Mouse (Mus musculus) testis, postnatal 14 days (tissue): ENCODE results near the gene Creg2.
A peak's percentile ranks its signal among the peaks of the same experiment; 100 is the strongest.
"Not testable (repeated sequence)": the region's sequence is repeated elsewhere in the genome, so short reads cannot be mapped to it uniquely, and the experiment has no call there.

Experiments
- DNase-seq: peaks from one replicate; pipeline ENCODE4 v3.0.0; 2021; ENCODE audit warnings: low spot score

Gene Creg2

DNA sequence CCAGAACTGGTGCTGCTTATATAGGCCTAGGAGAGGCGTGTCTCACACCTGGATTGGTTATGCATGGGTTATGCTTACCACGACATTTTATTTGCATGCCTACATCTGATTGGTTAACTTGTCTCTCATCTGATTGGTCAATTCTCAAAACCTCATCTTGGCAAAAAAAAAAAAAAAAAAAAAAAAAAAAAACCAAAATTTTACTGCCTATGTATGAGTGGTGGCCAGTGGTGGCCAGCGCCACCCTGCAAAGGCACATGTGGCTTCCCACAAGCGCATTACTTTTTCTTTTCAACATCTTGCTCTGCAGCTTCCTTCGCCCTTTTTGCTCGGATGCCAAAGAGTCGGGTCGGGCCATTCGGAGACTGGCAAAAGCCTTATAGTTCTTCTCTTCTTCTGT, 54.1 kb downstream of the Creg2 start:
- DNase-seq: not testable (repeated sequence)

DNA sequence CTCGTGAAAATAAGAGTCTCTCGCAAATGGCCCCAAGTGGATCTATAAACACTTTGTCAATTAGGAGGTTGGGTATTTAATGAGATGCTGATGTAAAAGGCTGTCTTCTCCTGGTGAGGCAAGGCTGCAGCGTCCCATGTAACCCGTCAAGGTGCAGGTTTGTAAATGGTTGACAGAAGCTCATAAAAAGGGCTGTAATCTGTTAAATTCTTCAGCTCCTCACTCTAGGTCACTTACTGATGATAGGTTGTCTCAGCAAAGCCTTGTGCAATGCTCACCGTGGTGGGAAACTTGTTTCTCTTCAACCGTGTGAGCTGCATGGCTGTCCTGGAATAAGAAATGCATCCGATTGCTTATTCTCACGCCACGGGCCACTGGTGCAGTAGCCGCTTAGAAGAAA, 57.4 kb downstream of the Creg2 start:
- no peak for DNase-seq

DNA sequence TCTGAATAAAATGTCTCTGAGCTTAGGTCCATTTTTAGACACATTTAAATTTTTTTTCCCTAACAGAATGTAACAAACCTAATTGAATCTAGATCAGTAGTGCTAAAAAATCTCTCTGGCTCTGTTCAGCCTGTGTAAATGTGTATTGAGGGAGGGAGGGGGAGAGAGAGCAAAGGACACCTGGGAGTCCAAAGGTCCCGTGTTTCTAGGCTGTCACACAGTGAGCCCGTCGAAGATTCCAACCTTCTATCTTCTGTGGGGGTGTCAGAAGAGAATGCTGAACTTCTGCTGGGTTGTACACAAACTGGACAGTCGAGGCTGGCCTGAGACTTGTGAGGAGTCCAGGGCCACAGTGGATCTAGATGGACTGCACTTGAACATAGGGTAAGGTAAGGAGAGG, 59.2 kb downstream of the Creg2 start:
- DNase-seq: no peak

DNA sequence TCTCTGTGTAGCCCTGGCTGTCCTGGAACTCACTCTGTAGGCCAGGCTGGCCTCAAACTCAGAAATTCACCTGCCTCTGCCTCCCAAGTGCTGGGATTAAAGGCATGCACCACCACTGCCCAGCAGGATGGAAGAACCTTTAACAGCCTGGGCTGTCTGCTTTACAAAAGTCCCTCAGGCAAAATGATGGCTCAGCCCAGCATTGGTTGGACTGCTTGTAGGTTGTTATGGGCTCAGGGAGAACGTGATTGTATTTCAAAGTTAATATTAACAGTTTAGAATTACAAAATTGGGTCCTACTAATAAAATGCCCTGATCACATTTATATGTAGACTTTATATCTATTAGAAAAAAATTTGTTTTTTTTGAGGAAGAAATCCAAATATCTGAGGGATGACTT, 59.7 kb downstream of the Creg2 start:
- DNase-seq: not testable (repeated sequence)

DNA sequence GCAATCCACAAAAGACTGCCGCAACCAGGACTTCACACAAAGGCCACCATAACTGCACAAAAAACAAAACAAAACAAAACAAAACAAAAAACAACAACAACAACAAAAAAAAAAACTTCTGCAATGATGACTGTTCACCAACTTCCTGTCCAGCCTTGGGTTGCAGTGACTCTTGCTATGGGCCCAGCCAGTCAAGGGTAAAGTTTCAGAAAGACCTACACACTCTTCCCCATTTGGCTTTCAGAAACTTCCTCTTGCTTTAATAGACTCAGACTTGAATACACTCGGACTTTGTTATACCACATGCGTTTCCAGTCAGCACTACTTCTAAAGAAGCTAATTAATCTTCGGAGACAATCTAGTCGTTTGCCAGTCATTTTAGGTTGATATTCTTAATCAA, 61.1 kb downstream of the Creg2 start:
- DNase-seq: no peak

DNA sequence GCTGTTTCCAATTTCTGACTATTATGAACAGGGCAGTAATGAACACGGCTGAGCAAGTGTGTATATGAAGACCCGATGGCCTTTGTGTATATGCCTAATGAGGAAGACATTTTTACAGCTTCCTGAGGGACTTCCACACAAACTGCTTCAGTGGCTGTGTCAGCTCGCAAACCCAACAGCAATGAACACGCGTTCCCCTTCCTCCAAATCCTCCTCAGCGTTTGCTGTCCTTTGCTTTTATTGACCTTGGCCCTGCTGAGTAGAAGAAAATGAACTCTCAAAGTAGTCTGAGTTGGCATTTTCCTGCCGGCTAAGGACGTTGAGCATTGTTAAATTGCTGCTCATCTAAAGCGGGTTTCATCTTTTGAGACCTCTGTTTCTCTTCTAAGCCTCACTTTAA, 65.9 kb downstream of the Creg2 start:
- DNase-seq: no peak

DNA sequence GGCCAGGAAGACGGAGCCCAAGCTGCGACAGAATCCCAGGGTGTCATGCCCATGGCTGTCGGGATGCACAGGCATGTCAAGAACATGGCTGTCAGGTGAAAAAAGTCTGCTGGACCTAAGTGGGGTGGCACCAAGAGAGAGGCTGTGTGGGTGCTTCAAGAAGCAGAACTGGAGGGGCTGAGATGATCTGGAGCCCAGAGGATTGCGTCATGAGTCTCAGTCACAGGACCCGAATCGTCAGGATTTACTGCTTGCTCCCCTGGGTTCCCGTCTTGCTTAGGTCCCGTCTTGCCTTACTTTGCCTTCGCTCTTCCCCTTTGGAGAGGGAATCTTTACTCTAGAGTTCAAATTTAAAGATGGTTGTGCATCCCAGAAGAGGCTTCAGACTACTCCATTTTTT, 68.1 kb downstream of the Creg2 start:
- no peak for DNase-seq

DNA sequence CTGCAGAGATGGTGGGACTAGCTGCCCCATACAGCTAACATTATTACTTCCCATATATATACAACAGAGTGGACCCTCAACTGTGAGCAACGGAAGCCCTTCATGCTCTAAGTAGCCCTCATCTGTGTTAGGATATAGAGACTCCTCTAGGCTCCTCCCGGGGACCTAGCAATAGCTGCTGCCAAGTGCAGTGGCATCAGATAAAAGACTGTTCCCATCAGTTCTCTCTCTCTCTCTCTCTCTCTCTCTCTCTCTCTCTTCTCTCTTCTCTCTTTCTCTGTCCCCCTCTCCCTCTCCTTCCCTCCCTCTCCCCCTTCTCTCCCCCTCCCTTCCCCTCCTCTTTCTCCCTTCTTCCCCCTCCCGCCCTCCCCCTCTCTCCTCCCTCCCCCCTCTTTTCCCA, 70.1 kb downstream of the Creg2 start:
- no peak for DNase-seq

DNA sequence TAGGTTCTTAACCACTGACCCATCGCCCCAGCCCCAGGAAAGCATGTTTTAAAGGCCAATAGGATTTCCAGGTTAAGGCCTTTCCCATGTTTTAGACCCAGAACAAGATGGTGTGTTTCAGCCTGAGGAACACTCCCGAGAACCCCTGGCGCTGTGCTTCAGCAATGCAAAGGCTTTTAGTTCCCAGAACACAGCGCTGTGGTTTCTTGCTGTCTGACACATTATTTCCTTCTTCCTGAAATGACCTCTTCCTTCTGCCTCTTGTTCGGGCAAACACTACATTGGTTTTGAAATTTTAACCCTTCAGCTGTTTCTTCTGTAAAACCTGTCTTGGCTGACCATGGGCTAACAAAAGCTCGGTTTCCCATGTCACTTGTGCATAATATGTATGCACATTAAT, 72.1 kb downstream of the Creg2 start:
- DNase-seq: no peak

DNA sequence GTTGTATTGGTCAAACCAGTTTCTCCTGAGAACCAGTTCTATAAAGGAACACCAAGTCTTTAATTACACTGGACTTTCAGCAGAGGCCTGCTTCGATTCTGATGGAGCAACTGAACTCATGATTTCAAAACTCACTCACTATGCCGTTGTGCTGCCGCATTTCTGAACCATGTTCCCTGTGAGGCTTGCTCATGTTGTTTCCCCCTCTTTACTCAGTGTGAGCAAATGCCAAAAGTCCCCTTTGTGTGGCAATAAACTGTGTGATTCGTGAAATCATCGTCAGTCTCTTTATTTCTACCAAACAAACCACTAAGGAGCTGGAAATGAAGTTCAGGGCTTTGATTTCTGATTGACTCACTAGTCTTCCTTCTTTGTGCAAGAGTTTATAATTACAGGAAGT, 72.8 kb downstream of the Creg2 start:
- no peak for DNase-seq

DNA sequence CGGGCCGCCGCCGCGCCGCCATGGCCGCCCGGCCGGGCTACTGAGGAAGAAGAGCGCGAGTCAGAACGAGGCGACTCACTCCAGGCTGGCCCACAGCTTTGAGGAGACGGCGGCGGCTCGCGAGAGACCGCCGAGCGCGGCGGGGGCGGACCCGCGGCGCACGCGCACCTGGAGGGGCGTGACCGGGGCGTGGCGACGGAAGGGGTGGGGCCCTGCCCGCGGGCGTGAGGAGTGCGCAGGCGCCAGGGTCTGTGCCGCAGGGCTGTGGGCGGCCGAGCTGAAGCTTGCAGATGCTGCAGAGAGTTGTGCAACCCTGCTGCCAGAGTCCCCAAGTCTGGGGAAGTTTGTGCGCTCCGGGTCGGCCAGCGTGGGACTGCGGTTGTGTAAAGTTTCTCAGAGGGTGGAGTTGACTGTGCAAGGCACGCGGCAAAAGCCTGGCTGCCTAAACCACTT, 74.0 kb downstream of the Creg2 start, which contains the start of gene Rnf149:
TSS of gene Rnf149 (minus strand) at position 153 of the 453 bp plus-strand sequence.
- DNase-seq: peak; percentile 95

DNA sequence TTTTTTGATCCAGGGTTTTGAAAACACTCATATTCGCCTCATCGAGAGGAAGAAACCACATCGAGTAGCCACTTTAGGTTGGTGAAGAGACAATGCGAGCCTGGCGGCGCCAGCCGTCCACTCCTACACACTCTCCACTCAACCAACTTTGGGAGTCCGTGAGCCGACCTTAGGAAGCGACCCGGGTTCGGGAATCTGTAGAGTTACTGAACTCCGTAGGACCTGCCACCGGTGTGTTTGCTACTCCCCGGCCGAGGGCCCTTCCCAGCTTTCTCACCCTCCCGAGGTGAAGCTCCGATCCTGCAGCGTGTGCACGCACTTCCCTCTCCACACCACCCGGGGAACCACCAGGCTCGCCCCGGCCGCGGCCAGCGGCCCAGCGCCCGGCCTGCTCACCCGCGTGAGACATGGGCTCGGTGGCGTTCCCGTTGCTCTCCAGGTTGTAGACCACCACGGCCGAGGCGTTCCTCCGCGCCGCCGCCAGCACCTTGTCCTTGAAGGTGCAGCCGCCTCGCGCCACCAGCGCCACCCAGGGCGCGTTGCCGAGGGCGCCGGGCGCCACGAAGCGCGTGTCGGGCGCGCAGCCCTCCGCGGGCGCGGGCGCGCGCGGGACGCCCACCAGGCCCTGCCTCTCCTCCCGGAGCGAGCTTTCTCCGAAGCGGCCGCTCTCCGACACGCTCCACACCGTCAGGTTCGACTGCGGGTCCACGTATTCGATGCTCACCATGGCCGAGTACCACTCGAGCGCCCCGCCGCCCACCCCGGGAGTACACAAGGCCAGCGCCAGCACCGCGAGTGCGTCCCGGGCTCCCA, 74.6 kb downstream of the Creg2 start:
- DNase-seq: peak; percentile 69

DNA sequence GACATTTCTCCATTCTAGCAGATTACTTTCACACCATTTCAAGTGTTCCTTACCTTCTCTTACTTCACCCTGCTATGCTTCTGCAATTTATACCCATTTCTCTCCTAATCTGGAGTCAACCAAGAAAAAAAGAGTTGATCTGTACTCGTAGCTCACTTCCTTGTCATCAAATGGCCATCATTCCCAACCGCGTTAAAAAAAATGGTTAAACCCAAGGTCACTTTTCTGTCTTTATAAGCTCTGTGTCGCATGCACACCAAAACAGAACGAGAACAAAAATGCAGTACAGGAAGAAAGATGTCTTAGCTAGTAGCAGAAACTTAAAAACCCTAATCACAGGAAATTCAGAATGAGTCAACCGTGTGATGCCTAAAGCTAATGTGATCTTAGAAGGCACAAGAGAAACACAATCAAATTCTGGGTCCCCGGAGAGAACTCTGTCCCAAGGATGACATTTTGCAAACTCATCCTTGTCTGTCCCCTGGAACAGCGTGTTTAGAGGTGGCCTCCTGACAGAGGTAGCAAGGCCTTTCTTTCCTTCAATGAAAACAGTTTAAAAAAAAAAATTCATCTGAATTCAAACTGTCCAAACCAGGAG, 75.4 kb downstream of the Creg2 start:
- DNase-seq: no peak

DNA sequence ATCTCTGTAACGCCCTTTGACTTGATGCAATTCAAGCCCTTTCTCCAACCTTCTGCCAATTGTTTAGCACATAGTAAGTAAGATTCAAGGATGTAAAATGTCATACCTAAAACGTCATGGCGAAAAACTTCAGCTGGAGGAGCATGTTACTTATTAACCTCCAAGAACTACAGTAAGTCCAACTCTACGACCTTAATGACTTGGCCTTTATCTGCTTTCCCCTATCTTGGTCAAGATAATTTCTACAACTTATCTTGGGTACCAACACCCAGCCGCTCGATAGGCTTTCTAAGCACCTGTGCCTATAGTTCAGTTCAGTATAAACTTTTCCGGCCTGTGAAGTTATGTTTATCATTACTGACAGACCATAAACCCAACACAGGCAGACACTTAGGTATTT, 77.4 kb downstream of the Creg2 start:
- DNase-seq: no peak

DNA sequence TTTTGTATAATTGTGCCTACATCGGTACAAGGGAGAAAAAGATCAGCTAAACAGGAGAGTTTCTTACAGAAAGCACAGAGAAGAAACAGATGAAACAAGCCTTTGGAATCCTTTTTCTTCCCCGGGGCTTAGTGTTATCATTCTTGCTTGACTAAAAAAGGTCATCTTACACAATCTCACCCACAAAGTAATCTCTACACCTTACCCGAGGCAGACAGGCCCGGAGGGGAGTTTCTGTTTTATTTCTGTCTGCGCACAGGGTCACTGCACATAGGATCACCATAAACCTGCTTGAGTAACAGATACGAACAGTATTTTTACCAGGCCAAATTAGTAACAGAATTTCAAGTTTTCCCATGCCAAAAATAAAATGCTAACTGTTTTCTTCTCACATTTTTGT, 79.6 kb downstream of the Creg2 start:
- no peak for DNase-seq
